Mouse (Mus musculus) neural tube, embryonic 11.5 days (tissue): Measurements from ENCODE around the gene Ddias. TPM values are rescaled to one million over a fixed set of nuclear protein-coding genes. Genes with fewer than 3 reads are reported as not detected.

Experiments
- ATAC-seq: fragments of 200-750 bp; cut with Nextera tagmentation; 2 replicates; pipeline ENCODE4 v1.8.0; 2017; ENCODE audit warnings: moderate number of reproducible peaks, mild to moderate bottlenecking, moderate TSS enrichment, moderate library complexity; ENCODE audit not compliant: insufficient read depth, low FRiP score, low TSS enrichment
- DNase-seq: peaks from one replicate; pipeline ENCODE4 v3.0.0-alpha.2; 2015; ENCODE audit warnings: low spot score
- H3K27ac ChIP-seq: fragments of 300-500 bp; sonication (generic); 2 replicates; pipeline ENCODE4 v1.5.1; 2014; ENCODE audit warnings: low read depth, mild to moderate bottlenecking, low read length
- H3K27me3 ChIP-seq: fragments of 300-500 bp; sonication (generic); 2 replicates; pipeline ENCODE4 v1.6.1; 2014; ENCODE audit warnings: mild to moderate bottlenecking, low read length, mixed read lengths; ENCODE audit not compliant: control insufficient read depth, insufficient read depth
- H3K36me3 ChIP-seq: fragments of 300-500 bp; sonication (generic); 2 replicates; pipeline ENCODE4 v1.6.1; 2014; ENCODE audit warnings: mild to moderate bottlenecking, low read length, moderate library complexity, mixed read lengths; ENCODE audit not compliant: control insufficient read depth, insufficient read depth
- H3K4me1 ChIP-seq: fragments of 300-500 bp; sonication (generic); 2 replicates; pipeline ENCODE4 v1.6.1; 2014; ENCODE audit warnings: low read length, mixed read lengths; ENCODE audit not compliant: control insufficient read depth, insufficient read depth
- H3K4me2 ChIP-seq: fragments of 300-500 bp; sonication (generic); 2 replicates; pipeline ENCODE4 v1.6.1; 2014; ENCODE audit warnings: low read depth, mild to moderate bottlenecking, moderate library complexity
- H3K4me3 ChIP-seq: fragments of 300-500 bp; sonication (generic); 2 replicates; pipeline ENCODE4 v1.5.1; 2014; ENCODE audit warnings: low read depth, low read length
- H3K9ac ChIP-seq: fragments of 300-500 bp; sonication (generic); 2 replicates; pipeline ENCODE4 v1.6.1; 2014; ENCODE audit warnings: mild to moderate bottlenecking, low read length
- H3K9me3 ChIP-seq: fragments of 300-500 bp; sonication (generic); 2 replicates; pipeline ENCODE4 v1.6.1; 2016; ENCODE audit warnings: low read length; ENCODE audit not compliant: control insufficient read depth
- whole genome bisulfite sequencing: fragments of 180-500 bp; shearing (Covaris S2); extraction: QIAGEN DNeasy Blood & Tissue Kit; methylation state at CpG from one replicate; pipeline ENCODE4 v1.1.7; 2014; 5-methylcytosine and 5-hydroxymethylcytosine counted together
- polyA plus RNA-seq: library from polyadenylated mRNA; unstranded; fragments of >200 nt; fragmentation: Nextera tagmentation; extraction: Ambion mirVana; gene quantifications from 2 replicates; pipeline ENCODE4 v1.2.1, GENCODE M21; 2014

Ddias gene
- polyA plus RNA-seq, 1 experiment from 2014 or later: 20.6 TPM

- Histone ChIP-seq H3K9me3 (no peaks in the 10 kb centered on the region), H3K4me1 (no peaks in the 10 kb centered on the region), H3K27me3 (no peaks in the 10 kb centered on the region), H3K27ac (no peak overlapping the region), H3K4me2 (no peak overlapping the region), H3K4me3 (no peak overlapping the region), H3K9ac (no peak overlapping the region), H3K36me3 (no peaks in the 10 kb centered on the region)
- 41% methylated on average over 4 of the region's 4 CpGs for WGBS
- DNase-seq (no peak), ATAC-seq (no peak)
Observed at GRCm38 (mm10) chr7:92890618-92891230, 16.7 kb upstream of the Ddias start.

DNA sequence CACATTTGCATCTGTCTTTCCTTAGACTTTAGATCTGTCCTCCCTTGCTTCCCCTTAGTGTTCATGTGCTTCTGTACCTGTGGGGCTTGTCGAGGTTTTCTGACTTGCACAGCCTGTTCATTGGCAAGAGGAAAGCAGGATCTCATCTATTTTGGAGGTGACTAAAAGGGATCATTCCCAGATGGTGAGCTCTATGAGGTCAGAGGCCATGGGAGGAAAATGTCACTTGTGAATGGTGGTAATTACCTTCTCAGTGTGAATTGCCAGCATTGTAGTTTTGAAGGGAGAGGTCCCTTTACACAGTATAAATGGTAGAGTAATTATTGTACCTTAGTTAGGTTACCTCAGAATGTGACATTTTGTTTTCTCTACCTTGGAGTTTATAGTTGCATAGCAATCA, 16.2 kb upstream of the Ddias start:
- WGBS: 25% methylated on average over 1 of the region's 1 CpGs
- H3K27me3 ChIP-seq: no peaks in the 10 kb centered on the region
- H3K36me3 ChIP-seq: no peaks in the 10 kb centered on the region
- H3K4me3 ChIP-seq: no peak overlapping the region
- H3K9ac ChIP-seq: no peak overlapping the region
- no peaks in the 10 kb centered on the region for H3K4me1 ChIP-seq
- no peaks in the 10 kb centered on the region for H3K9me3 ChIP-seq
- DNase-seq (no peak), ATAC-seq (no peak; the same call in 1 of the 2 replicates)
- no peak overlapping the region for H3K4me2 ChIP-seq
- no peak overlapping the region for H3K27ac ChIP-seq

GRCm38 (mm10) chr7:92887230-92887629, 13.2 kb upstream of the Ddias start:
- H3K27me3 ChIP-seq: no peaks in the 10 kb centered on the region
- no peak overlapping the region for H3K27ac ChIP-seq
- DNase-seq: no peak
- H3K4me2 ChIP-seq: no peak overlapping the region
- ATAC-seq: no peak
- H3K4me1 ChIP-seq: no peaks in the 10 kb centered on the region
- H3K9ac ChIP-seq: no peak overlapping the region
- WGBS: 93% methylated on average over 5 of the region's 5 CpGs
- H3K4me3 ChIP-seq: no peak overlapping the region
- no peaks in the 10 kb centered on the region for H3K9me3 ChIP-seq
- no peaks in the 10 kb centered on the region for H3K36me3 ChIP-seq

DNA sequence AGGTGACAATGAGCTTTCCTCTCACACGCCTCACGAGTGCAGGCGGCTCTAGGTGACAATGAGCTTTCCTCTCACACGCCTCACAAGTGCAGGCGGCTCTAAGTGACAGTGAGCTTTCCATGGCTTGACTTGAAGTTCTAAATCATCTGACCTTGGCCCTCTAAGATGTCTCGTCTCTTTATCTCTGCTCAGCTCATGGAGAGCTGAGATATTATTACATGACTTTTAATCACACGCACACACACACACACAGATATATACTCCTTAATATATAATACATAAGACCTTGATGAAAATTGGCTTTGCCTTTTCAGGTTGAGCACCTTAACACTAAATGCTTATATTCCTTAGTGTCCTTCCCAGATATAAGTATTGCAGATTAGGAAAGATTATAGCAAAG, 12.8 kb upstream of the Ddias start:
- 71% methylated on average over 7 of the region's 7 CpGs for WGBS
- no peak overlapping the region for H3K27ac ChIP-seq
- no peaks in the 10 kb centered on the region for H3K4me1 ChIP-seq
- H3K9me3 ChIP-seq: no peaks in the 10 kb centered on the region
- DNase-seq: no peak
- no peak for ATAC-seq
- no peak overlapping the region for H3K4me3 ChIP-seq
- H3K27me3 ChIP-seq: no peaks in the 10 kb centered on the region
- no peak overlapping the region for H3K4me2 ChIP-seq
- no peak overlapping the region for H3K9ac ChIP-seq
- no peaks in the 10 kb centered on the region for H3K36me3 ChIP-seq

DNA sequence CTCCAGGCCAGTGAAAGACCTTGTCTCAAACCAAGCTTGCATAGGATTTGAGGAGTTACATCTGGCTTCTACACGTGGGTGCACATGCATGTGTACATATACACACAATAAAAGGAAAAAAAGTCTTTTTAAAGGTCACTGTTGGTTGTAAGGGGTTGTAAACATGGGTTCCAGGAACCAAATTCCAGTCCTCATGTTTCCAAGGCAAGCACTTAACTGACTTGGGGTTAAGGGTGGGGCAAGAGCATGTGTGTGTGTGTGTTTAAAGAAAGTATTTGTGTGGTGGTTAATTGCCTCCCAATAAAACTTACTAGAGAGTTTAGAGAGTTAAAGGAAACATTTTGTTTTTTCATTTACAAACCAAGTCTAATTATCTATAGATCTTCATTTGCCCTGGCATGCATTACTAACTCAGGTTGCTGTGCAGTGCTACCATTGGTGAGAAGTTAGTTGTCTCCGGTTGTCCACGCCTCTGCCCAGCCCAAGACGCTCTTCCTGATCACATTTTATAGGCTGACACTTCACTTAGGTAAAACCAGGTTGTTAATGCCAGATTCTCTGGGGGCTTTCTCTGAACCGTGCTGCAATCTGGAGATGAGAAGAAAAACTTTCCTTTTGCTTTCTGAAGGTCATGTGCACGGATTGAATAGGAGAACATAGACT, 11.1 kb upstream of the Ddias start:
- no peaks in the 10 kb centered on the region for H3K4me1 ChIP-seq
- no peak overlapping the region for H3K4me3 ChIP-seq
- WGBS: 88% methylated on average over 6 of the region's 6 CpGs
- no peak overlapping the region for H3K4me2 ChIP-seq
- H3K36me3 ChIP-seq: no peaks in the 10 kb centered on the region
- H3K27me3 ChIP-seq: no peaks in the 10 kb centered on the region
- ATAC-seq: no peak
- DNase-seq: no peak
- no peak overlapping the region for H3K9ac ChIP-seq
- no peaks in the 10 kb centered on the region for H3K9me3 ChIP-seq
- H3K27ac ChIP-seq: no peak overlapping the region

DNA sequence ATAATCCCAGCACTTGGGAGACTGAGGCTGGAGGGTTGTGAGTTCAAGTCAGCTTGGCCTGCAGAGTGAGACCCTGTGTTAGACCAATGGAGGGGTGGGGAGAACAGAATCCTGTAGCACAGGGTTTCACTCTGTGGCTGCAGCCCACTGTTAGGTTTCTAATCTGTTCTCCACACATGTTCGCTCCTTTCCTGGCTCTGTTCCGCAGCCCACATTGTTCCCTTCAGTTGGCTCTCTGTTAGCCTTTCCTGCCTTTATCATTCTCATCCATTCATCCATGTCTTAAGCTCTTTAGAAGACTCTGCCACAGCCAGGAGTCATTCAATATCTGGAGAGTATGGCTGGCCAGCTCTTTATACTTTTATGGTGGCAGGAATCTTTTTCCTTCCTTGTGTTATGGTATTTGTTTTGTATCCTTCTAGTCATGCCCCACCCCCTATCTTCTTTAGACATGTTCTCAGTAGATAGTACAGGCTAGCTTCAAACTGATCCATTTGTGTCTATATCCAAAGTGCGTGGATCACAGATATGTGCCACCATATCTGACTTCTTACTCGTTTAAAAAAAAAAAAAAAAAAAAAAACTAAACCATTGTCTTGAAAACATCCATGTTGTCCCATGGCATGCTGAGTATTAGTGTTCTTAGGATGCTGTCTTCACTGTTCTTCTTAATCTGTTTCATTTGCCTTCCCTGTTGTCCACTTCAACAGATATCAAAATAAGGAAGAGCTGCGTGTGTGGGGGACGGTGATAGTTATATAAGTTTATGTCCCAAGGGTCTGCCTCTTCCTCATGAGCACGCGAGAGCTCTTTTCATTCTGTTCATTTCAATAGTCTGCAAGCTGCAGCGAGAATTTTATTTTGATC, 10.0 kb upstream of the Ddias start:
- no peak overlapping the region for H3K4me3 ChIP-seq
- H3K27me3 ChIP-seq: no peaks in the 10 kb centered on the region
- no peak overlapping the region for H3K4me2 ChIP-seq
- no peak overlapping the region for H3K27ac ChIP-seq
- no peaks in the 10 kb centered on the region for H3K4me1 ChIP-seq
- WGBS: 90% methylated on average over 9 of the region's 9 CpGs
- no peaks in the 10 kb centered on the region for H3K36me3 ChIP-seq
- DNase-seq: no peak
- no peak for ATAC-seq
- no peak overlapping the region for H3K9ac ChIP-seq
- no peaks in the 10 kb centered on the region for H3K9me3 ChIP-seq

GRCm38 (mm10) chr7:92878575-92879285, 4.7 kb upstream of the Ddias start:
- H3K4me1 ChIP-seq: peaks cover 9% of the 10 kb centered on the region; the same call in 1 of the 2 replicates
- no peak for DNase-seq
- 86% methylated on average over 7 of the region's 7 CpGs for WGBS
- H3K27me3 ChIP-seq: no peaks in the 10 kb centered on the region
- H3K4me2 ChIP-seq: no peak overlapping the region
- no peaks in the 10 kb centered on the region for H3K36me3 ChIP-seq
- H3K4me3 ChIP-seq: no peak overlapping the region
- no peaks in the 10 kb centered on the region for H3K9me3 ChIP-seq
- H3K27ac ChIP-seq: no peak overlapping the region
- H3K9ac ChIP-seq: no peak overlapping the region
- ATAC-seq: no peak

- H3K27me3 ChIP-seq: no peaks in the 10 kb centered on the region
- peak overlapping the region; percentile 7 for H3K4me2 ChIP-seq
- peaks cover 9% of the 10 kb centered on the region; the same call in 1 of the 2 replicates for H3K4me1 ChIP-seq
- no peaks in the 10 kb centered on the region for H3K9me3 ChIP-seq
- no peak for DNase-seq
- no peaks in the 10 kb centered on the region for H3K36me3 ChIP-seq
- no peak overlapping the region for H3K27ac ChIP-seq
- no peak for ATAC-seq
- no peak overlapping the region; the same call in 1 of the 2 replicates for H3K9ac ChIP-seq
- H3K4me3 ChIP-seq: no peak overlapping the region
- 45% methylated on average over 7 of the region's 7 CpGs for WGBS
Observed at GRCm38 (mm10) chr7:92876538-92876937, 2.5 kb upstream of the Ddias start.
